Mouse (Mus musculus) testis, adult 2 months (tissue): ENCODE results near the gene Zdhhc7.

Experiments
- CTCF ChIP-seq: fragments of 200-500 bp; IDR thresholded peaks from 2 replicates; pipeline ENCODE4 v1.5.1; 2012; ENCODE audit warnings: low read depth, mild to moderate bottlenecking, inconsistent platforms, low read length, moderate library complexity; ENCODE audit not compliant: control insufficient read depth, insufficient read depth, insufficient replicate concordance
- POLR2A ChIP-seq: fragments of 200-500 bp; IDR thresholded peaks from 2 replicates; pipeline ENCODE4 v1.6.1; 2012; ENCODE audit warnings: low read depth, mild to moderate bottlenecking, inconsistent platforms, low read length, moderate library complexity; ENCODE audit not compliant: control insufficient read depth

DNA sequence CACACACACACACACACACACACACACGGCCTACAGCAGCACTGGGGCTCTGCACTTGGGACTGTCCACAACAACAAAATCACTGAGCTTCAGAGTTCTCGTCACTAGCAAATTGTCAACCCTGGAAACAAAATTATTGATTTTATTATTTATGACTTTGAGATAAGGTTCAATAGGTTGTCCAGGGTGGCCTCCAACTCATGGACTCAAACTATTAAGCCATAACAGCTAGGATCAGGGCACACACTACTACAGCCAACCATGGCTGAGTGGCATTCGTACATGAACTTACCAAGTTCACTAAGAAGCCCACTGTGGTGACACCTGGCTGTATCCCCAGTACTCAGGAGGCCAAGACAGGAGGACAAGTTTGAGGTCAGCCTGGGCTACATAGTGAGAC, 8.2 kb downstream of the Zdhhc7 start:
- TF ChIP-seq CTCF: no peak
- TF ChIP-seq POLR2A: no peak
